Mouse (Mus musculus) testis, adult 2 months (tissue): Measurements from ENCODE around the gene Sptb. TPM values are rescaled to one million over a fixed set of nuclear protein-coding genes. Genes with fewer than 3 reads are reported as not detected.

Experiments
- H3K27ac ChIP-seq: fragments of 200-500 bp; 2 replicates; pipeline ENCODE4 v1.5.1; 2012; ENCODE audit warnings: low read depth, low read length; ENCODE audit not compliant: control insufficient read depth, insufficient read depth
- H3K27me3 ChIP-seq: fragments of 200-500 bp; 2 replicates; pipeline ENCODE4 v1.6.1; 2012; ENCODE audit warnings: mild to moderate bottlenecking, low read length, moderate library complexity; ENCODE audit not compliant: control insufficient read depth, insufficient read depth
- H3K36me3 ChIP-seq: fragments of 200-500 bp; 2 replicates; pipeline ENCODE4 v1.6.1; 2012; ENCODE audit warnings: mild to moderate bottlenecking, low read length; ENCODE audit not compliant: control insufficient read depth, insufficient read depth
- H3K4me1 ChIP-seq: fragments of 200-500 bp; 2 replicates; pipeline ENCODE4 v1.6.1; 2012; ENCODE audit warnings: low read length; ENCODE audit not compliant: control insufficient read depth, insufficient read depth
- H3K4me3 ChIP-seq: fragments of 200-500 bp; 2 replicates; pipeline ENCODE4 v1.5.1; 2012; ENCODE audit warnings: low read depth, mild to moderate bottlenecking, low read length, moderate library complexity, mixed read lengths; ENCODE audit not compliant: control insufficient read depth
- CTCF ChIP-seq: fragments of 200-500 bp; IDR thresholded peaks from 2 replicates; pipeline ENCODE4 v1.5.1; 2012; ENCODE audit warnings: low read depth, mild to moderate bottlenecking, inconsistent platforms, low read length, moderate library complexity; ENCODE audit not compliant: control insufficient read depth, insufficient read depth, insufficient replicate concordance
- POLR2A ChIP-seq: fragments of 200-500 bp; IDR thresholded peaks from 2 replicates; pipeline ENCODE4 v1.6.1; 2012; ENCODE audit warnings: low read depth, mild to moderate bottlenecking, inconsistent platforms, low read length, moderate library complexity; ENCODE audit not compliant: control insufficient read depth
- polyA plus RNA-seq: library from polyadenylated mRNA; depleted of rRNA; stranded (reverse); fragments of >200 nt; gene quantifications from 2 replicates; pipeline ENCODE4 v1.2.3, GENCODE M21; 2012

Gene Sptb
- polyA plus RNA-seq, 1 experiment: 3.9 TPM

DNA sequence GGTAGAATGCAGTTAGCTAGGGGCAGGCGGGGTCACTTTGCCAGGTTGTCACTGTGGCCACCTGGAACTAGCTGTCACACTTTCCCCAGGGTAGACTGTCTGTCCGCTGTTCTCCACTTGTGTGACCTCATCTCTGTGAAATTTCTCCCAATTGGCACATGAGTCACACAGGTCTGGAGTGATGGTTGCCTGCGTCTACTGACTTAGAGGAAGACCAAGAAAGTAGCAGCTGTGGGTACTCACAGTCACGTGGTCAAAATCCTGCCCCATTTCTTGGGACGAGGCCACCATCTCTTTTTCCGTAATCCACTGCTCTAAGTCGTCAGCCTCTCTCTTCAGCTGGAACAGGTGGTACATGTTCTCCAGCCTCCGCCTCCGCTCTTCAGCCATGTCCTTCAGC, 106.6 kb downstream of the Sptb start:
- Histone ChIP-seq H3K4me1 (no peaks in the 10 kb centered on the region), H3K4me3 (no peak overlapping the region), H3K27me3 (no peaks in the 10 kb centered on the region), H3K36me3 (no peaks in the 10 kb centered on the region), H3K27ac (no peak overlapping the region)
- TF ChIP-seq CTCF (no peak), POLR2A (no peak)

DNA sequence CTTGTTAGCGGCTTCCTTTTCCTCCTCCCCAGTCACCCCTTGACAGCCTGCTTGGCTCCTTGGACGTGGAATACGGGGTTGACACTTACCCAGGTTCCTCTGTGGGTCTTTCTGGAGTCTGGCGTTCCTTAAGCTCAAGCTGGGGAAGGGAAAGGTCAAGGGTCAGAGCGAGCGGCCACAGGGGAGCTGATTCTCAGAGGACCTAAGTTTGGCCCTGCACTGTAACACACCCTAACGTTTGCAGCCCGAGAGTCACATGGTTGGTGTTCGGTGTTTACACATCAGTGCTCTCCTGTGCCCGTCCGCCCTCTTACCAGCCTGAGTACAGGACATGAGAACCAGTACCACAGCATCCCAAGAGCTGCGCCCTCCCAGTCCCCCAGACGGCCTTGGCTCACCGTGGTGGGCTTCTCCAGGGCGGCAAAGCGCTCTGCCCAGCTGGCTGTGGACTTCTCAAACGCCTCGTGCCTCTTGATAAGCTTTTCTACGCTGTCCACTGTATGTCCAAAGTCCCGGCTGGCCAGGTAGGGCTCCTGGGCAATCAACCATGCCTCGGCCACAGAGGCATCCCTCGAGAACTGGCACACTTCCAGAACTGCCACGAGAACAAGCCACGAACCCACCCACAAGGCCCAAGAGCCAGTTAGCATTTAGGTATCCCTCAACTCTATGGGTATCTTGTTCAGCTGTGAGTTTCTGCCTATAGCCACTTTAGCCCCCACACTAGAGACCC, 112.0 kb downstream of the Sptb start:
- Histone ChIP-seq H3K4me3 (no peak overlapping the region), H3K36me3 (no peaks in the 10 kb centered on the region), H3K27ac (no peak overlapping the region), H3K4me1 (no peaks in the 10 kb centered on the region), H3K27me3 (no peaks in the 10 kb centered on the region)
- TF ChIP-seq POLR2A (no peak), CTCF (no peak)

DNA sequence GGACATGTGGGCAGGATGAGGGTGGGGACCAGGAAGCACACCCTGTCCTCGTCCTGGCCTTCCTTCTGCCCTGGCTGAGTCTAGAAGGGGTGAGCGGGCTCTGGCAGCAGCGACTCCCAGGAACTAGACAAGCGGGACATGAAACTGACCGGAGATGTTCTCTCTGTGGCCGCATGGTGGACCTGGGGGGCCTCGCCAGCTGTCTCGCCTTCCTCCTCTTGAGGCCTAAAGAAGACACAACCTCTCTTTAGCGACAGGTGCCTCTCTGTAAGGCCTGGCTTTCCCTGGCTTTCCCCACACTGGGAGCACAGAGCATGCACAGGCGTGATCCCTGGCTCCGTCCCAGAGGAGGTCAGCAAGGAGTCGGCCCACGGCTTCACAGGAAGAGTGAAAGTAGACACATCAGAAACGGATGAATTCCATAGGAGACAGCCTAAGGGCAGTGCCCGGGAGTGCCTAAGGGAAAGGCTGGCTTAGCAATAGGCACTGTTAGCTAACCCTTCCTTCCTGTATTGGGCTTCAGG, 112.7 kb downstream of the Sptb start:
- Histone ChIP-seq H3K27me3 (no peaks in the 10 kb centered on the region), H3K4me1 (no peaks in the 10 kb centered on the region), H3K27ac (no peak overlapping the region), H3K4me3 (no peak overlapping the region), H3K36me3 (no peaks in the 10 kb centered on the region)
- TF ChIP-seq POLR2A (no peak), CTCF (no peak)

DNA sequence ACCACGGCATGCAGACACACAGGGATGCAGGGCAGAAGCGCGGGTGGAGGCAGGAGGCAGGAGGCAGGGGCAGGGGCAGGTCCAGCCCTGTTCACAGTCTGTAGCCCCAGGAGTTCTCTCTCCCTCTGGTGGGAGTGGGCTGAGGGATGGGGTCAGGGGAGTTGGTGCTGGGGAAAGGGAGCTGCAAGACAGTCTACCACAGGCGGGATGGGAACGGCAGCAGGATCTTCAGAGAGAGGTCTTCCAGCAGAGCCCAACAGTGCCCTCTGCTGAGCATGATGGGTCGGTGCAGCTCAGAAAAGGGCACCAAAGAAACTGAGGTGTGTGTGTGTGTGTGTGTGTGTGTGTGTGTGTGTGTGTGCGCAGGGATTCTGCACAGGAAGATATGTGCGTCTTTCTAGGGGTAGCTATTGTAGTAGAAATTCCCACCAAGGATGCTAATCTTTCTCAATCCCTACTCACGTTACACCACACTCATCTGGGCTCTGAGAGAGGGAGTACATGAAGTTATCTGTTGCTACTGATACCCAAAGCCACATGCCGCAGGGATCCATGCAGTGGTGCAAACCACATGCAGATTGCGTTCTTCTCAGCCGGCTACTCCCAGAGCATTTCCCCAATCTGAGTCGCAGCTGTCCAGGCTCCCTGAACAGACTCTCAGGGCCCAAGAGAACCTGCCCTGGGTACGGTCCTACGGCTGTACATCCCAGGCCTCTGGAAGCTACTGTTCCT, 113.9 kb downstream of the Sptb start:
- TF ChIP-seq POLR2A (no peak), CTCF (peak; percentile 78; the same call in 1 of the 2 replicates)
- H3K36me3 ChIP-seq: no peaks in the 10 kb centered on the region
- H3K27me3 ChIP-seq: no peaks in the 10 kb centered on the region
- no peak overlapping the region for H3K4me3 ChIP-seq
- no peaks in the 10 kb centered on the region for H3K4me1 ChIP-seq
- no peak overlapping the region for H3K27ac ChIP-seq

DNA sequence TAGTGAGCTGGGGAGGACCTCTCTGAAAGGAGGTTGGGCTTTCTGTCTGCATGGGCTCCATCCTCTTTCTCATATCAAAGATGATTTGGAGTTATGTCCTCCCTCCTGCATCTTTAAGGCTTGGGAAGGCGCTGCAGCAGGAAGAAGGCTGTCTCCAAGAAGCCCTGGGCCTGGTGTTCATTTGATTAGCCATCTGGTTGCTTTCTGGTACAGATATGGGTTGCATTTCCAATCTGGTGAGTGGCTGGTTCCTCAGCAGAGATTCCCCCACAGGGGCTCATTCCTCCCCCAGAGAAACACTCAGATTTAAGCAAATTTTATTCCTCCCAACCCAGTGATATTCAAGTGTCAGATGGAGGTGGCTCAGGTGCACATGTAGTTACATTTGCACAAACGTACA, 114.5 kb downstream of the Sptb start:
- Histone ChIP-seq H3K4me3 (no peak overlapping the region), H3K4me1 (no peaks in the 10 kb centered on the region), H3K36me3 (no peaks in the 10 kb centered on the region), H3K27me3 (no peaks in the 10 kb centered on the region), H3K27ac (no peak overlapping the region)
- TF ChIP-seq POLR2A (no peak), CTCF (no peak)

- Histone ChIP-seq H3K4me1 (no peaks in the 10 kb centered on the region), H3K36me3 (no peaks in the 10 kb centered on the region), H3K27me3 (no peaks in the 10 kb centered on the region), H3K4me3 (no peak overlapping the region), H3K27ac (no peak overlapping the region)
- TF ChIP-seq CTCF (no peak), POLR2A (no peak)
Measured at GRCm38 (mm10) chr12:76594556-76594955, 115.8 kb downstream of the Sptb start.

DNA sequence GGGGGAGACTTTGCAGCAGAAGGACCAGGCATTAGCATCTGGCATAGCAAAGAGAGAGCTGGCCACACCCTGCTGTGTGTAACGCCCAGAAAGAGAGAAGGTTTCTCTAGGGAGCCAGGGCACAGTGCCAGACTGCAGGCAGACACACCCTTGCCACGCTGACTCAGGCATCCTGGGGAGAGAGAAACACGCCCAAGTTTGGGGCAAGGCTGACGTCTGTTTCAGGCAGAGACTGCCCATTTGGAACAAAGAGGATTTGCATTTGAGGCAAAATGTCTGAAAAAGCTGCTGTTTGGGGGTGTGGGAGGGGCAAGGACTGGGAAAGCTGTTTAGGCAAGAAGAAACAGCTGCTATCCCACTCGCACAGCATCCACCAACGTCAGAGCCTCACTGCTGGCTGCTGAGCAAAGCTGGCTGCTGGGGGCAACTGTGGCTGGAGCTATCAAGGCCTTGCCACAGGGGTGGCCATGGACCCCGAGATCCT, 116.5 kb downstream of the Sptb start:
- H3K27me3 ChIP-seq: no peaks in the 10 kb centered on the region
- H3K4me1 ChIP-seq: no peaks in the 10 kb centered on the region
- TF ChIP-seq CTCF: no peak
- no peak for TF ChIP-seq POLR2A
- no peaks in the 10 kb centered on the region for H3K36me3 ChIP-seq
- H3K27ac ChIP-seq: no peak overlapping the region
- H3K4me3 ChIP-seq: no peak overlapping the region
